Mouse (Mus musculus) neural tube, embryonic 15.5 days (tissue): ENCODE data around the gene Ccdc85a. TPM values are rescaled to one million over a fixed set of nuclear protein-coding genes. Genes with fewer than 3 reads are reported as not detected.
A peak's percentile ranks its signal among the peaks of the same experiment; 100 is the strongest.

Source experiments
- ATAC-seq: fragments of 200-750 bp; cut with Nextera tagmentation; 2 replicates; pipeline ENCODE4 v1.8.0; 2017; ENCODE audit warnings: mild to moderate bottlenecking, moderate TSS enrichment, moderate library complexity; ENCODE audit not compliant: low FRiP score
- H3K27ac ChIP-seq: fragments of 300-500 bp; sonication (generic); replicated peaks from 2 replicates; pipeline ENCODE4 v1.5.1; 2015; ENCODE audit warnings: mild to moderate bottlenecking, inconsistent platforms
- H3K27me3 ChIP-seq: fragments of 300-500 bp; sonication (generic); replicated peaks from 2 replicates; pipeline ENCODE4 v1.6.1; 2015; ENCODE audit warnings: inconsistent platforms
- H3K36me3 ChIP-seq: fragments of 300-500 bp; sonication (generic); 2 replicates; pipeline ENCODE4 v1.6.1; 2015; ENCODE audit warnings: inconsistent platforms
- H3K4me1 ChIP-seq: fragments of 300-500 bp; sonication (generic); 2 replicates; pipeline ENCODE4 v1.6.1; 2015; ENCODE audit warnings: inconsistent platforms
- H3K4me2 ChIP-seq: fragments of 300-500 bp; sonication (generic); 2 replicates; pipeline ENCODE4 v1.6.1; 2015; ENCODE audit warnings: inconsistent platforms, mild to moderate bottlenecking, moderate library complexity
- H3K4me3 ChIP-seq: fragments of 300-500 bp; sonication (generic); replicated peaks from 2 replicates; pipeline ENCODE4 v1.5.1; 2015; ENCODE audit warnings: mild to moderate bottlenecking, inconsistent platforms
- H3K9ac ChIP-seq: fragments of 300-500 bp; sonication (generic); replicated peaks from 2 replicates; pipeline ENCODE4 v1.6.1; 2015; ENCODE audit warnings: mild to moderate bottlenecking, inconsistent platforms
- H3K9me3 ChIP-seq: fragments of 300-500 bp; sonication (generic); replicated peaks from 2 replicates; pipeline ENCODE4 v1.6.1; 2016; ENCODE audit warnings: inconsistent platforms
- WGBS: fragments of 180-500 bp; shearing (Covaris S2); methylation state at CpG from one replicate; pipeline ENCODE4 v1.1.7; 2015; ENCODE audit warnings: mixed read lengths; 5-methylcytosine and 5-hydroxymethylcytosine counted together
- polyA plus RNA-seq: library from polyadenylated mRNA; unstranded; fragments of >200 nt; fragmentation: Nextera tagmentation; extraction: Ambion mirVana; gene quantifications from 2 replicates; pipeline ENCODE4 v1.2.1, GENCODE M21; 2015

Ccdc85a gene
- polyA plus RNA-seq = 41.8 and 48.5 TPM in 2 replicates

GRCm38 (mm10) chr11:28583911-28584434 lies at the start of gene Ccdc85a:
Gene Ccdc85a, minus strand, starts transcription at chr11:28584324.
- Histone ChIP-seq H3K27me3 (no peaks in the 10 kb centered on the region), H3K27ac (peak within 1 kb of the TSS; percentile 86), H3K4me1 (peaks cover 20% of the 10 kb centered on the region), H3K36me3 (no peaks in the 10 kb centered on the region), H3K4me3 (peak within 1 kb of the TSS; percentile 77), H3K9me3 (no peaks in the 10 kb centered on the region), H3K4me2 (peak within 1 kb of the TSS; percentile 90), H3K9ac (peak within 1 kb of the TSS; percentile 77)
- ATAC-seq = peak; percentile 97
- WGBS = under 1% methylated on average over 24 of the region's 25 CpGs

GRCm38 (mm10) chr11:28633571-28634125 lies 49.5 kb upstream of the Ccdc85a start:
- H3K9ac ChIP-seq = no peak overlapping the region
- H3K36me3 ChIP-seq = no peaks in the 10 kb centered on the region
- H3K4me1 ChIP-seq = no peaks in the 10 kb centered on the region
- H3K4me2 ChIP-seq = no peak overlapping the region
- H3K27me3 ChIP-seq = no peaks in the 10 kb centered on the region
- 59% methylated on average over 1 of the region's 1 CpGs for WGBS
- no peak overlapping the region for H3K27ac ChIP-seq
- H3K4me3 ChIP-seq = no peak overlapping the region
- no peak for ATAC-seq
- no peaks in the 10 kb centered on the region for H3K9me3 ChIP-seq

GRCm38 (mm10) chr11:28633093-28633492 lies 49.0 kb upstream of the Ccdc85a start:
- no peaks in the 10 kb centered on the region for H3K9me3 ChIP-seq
- H3K27me3 ChIP-seq = no peaks in the 10 kb centered on the region
- no peaks in the 10 kb centered on the region for H3K4me1 ChIP-seq
- WGBS = 98% methylated on average over 1 of the region's 1 CpGs
- no peak overlapping the region for H3K4me2 ChIP-seq
- no peak overlapping the region for H3K9ac ChIP-seq
- no peak overlapping the region for H3K27ac ChIP-seq
- no peak for ATAC-seq
- H3K4me3 ChIP-seq = no peak overlapping the region
- no peaks in the 10 kb centered on the region for H3K36me3 ChIP-seq

GRCm38 (mm10) chr11:28630771-28631170 lies 46.6 kb upstream of the Ccdc85a start:
- H3K27ac ChIP-seq = no peak overlapping the region
- H3K9me3 ChIP-seq = no peaks in the 10 kb centered on the region
- no peaks in the 10 kb centered on the region for H3K36me3 ChIP-seq
- H3K4me1 ChIP-seq = no peaks in the 10 kb centered on the region
- H3K9ac ChIP-seq = no peak overlapping the region
- H3K4me2 ChIP-seq = no peak overlapping the region
- no peak overlapping the region for H3K4me3 ChIP-seq
- H3K27me3 ChIP-seq = no peaks in the 10 kb centered on the region
- 82% methylated on average over 2 of the region's 2 CpGs for WGBS
- ATAC-seq = no peak

GRCm38 (mm10) chr11:28610781-28611491 lies 26.8 kb upstream of the Ccdc85a start:
- H3K4me3 ChIP-seq = no peak overlapping the region
- H3K36me3 ChIP-seq = no peaks in the 10 kb centered on the region
- H3K27me3 ChIP-seq = no peaks in the 10 kb centered on the region
- ATAC-seq = no peak
- no peaks in the 10 kb centered on the region for H3K9me3 ChIP-seq
- no peak overlapping the region for H3K27ac ChIP-seq
- H3K4me2 ChIP-seq = no peak overlapping the region
- H3K9ac ChIP-seq = no peak overlapping the region
- no peaks in the 10 kb centered on the region for H3K4me1 ChIP-seq

GRCm38 (mm10) chr11:28583138-28583910 lies 800 bp downstream of the Ccdc85a start:
- ATAC-seq = peak; percentile 84
- peak overlapping the region; percentile 77 for H3K4me3 ChIP-seq
- under 1% methylated on average over 62 of the region's 63 CpGs for WGBS
- peaks cover 20% of the 10 kb centered on the region for H3K4me1 ChIP-seq
- peak overlapping the region; percentile 90 for H3K4me2 ChIP-seq
- peak overlapping the region; percentile 86 for H3K27ac ChIP-seq
- H3K9ac ChIP-seq = peak overlapping the region; percentile 77
- H3K27me3 ChIP-seq = no peaks in the 10 kb centered on the region
- H3K36me3 ChIP-seq = no peaks in the 10 kb centered on the region
- H3K9me3 ChIP-seq = no peaks in the 10 kb centered on the region

- H3K36me3 ChIP-seq = no peaks in the 10 kb centered on the region
- ATAC-seq = no peak
- H3K4me3 ChIP-seq = peak overlapping the region; percentile 77
- peaks cover 20% of the 10 kb centered on the region for H3K4me1 ChIP-seq
- H3K27me3 ChIP-seq = no peaks in the 10 kb centered on the region
- no peaks in the 10 kb centered on the region for H3K9me3 ChIP-seq
- peak overlapping the region; percentile 77 for H3K9ac ChIP-seq
- H3K4me2 ChIP-seq = peak overlapping the region; percentile 90
- WGBS = 13% methylated on average over 5 of the region's 5 CpGs
- H3K27ac ChIP-seq = peak overlapping the region; percentile 3; the same call in 1 of the 2 replicates
Observed at GRCm38 (mm10) chr11:28582218-28582617, 1.9 kb downstream of the Ccdc85a start.

- WGBS = 81% methylated on average over 1 of the region's 1 CpGs
- H3K27me3 ChIP-seq = no peaks in the 10 kb centered on the region
- no peak overlapping the region for H3K9ac ChIP-seq
- no peak overlapping the region for H3K4me2 ChIP-seq
- H3K36me3 ChIP-seq = 0 out of 2 replicates have a peak, but pooled peaks cover 5% of the 10 kb centered on the region
- H3K27ac ChIP-seq = no peak overlapping the region
- no peaks in the 10 kb centered on the region for H3K4me1 ChIP-seq
- H3K4me3 ChIP-seq = no peak overlapping the region
- H3K9me3 ChIP-seq = no peaks in the 10 kb centered on the region
- ATAC-seq = no peak
Observed at GRCm38 (mm10) chr11:28572423-28572822, 11.7 kb downstream of the Ccdc85a start.

GRCm38 (mm10) chr11:28556420-28556819 lies 27.7 kb downstream of the Ccdc85a start:
- no peaks in the 10 kb centered on the region for H3K4me1 ChIP-seq
- H3K9me3 ChIP-seq = no peaks in the 10 kb centered on the region
- no peak overlapping the region for H3K27ac ChIP-seq
- no peaks in the 10 kb centered on the region for H3K36me3 ChIP-seq
- no peak for ATAC-seq
- H3K9ac ChIP-seq = no peak overlapping the region
- H3K4me2 ChIP-seq = no peak overlapping the region
- H3K27me3 ChIP-seq = no peaks in the 10 kb centered on the region
- no peak overlapping the region for H3K4me3 ChIP-seq

GRCm38 (mm10) chr11:28543429-28543828 lies 40.7 kb downstream of the Ccdc85a start:
- Histone ChIP-seq H3K36me3 (no peaks in the 10 kb centered on the region), H3K4me3 (no peak overlapping the region), H3K4me1 (no peaks in the 10 kb centered on the region), H3K27ac (no peak overlapping the region), H3K27me3 (no peaks in the 10 kb centered on the region), H3K9me3 (no peaks in the 10 kb centered on the region), H3K9ac (no peak overlapping the region), H3K4me2 (no peak overlapping the region)
- ATAC-seq = no peak
- WGBS = 96% methylated on average over 2 of the region's 2 CpGs

GRCm38 (mm10) chr11:28541307-28541706 lies 42.8 kb downstream of the Ccdc85a start:
- WGBS = 88% methylated on average over 1 of the region's 1 CpGs

More at GRCm38 (mm10) chr11:28541307-28541706, 42.8 kb downstream of the Ccdc85a start:
- H3K4me2 ChIP-seq = no peak overlapping the region
- H3K4me3 ChIP-seq = no peak overlapping the region
- no peaks in the 10 kb centered on the region for H3K4me1 ChIP-seq
- no peaks in the 10 kb centered on the region for H3K36me3 ChIP-seq
- ATAC-seq = no peak
- H3K9ac ChIP-seq = no peak overlapping the region
- H3K27me3 ChIP-seq = no peaks in the 10 kb centered on the region
- H3K9me3 ChIP-seq = no peaks in the 10 kb centered on the region
- no peak overlapping the region for H3K27ac ChIP-seq
